Mouse (Mus musculus) neural tube, embryonic 13.5 days (tissue): Measurements from ENCODE around the gene Car11. TPM values are rescaled to one million over a fixed set of nuclear protein-coding genes. Genes with fewer than 3 reads are reported as not detected.

Source experiments
- ATAC-seq: fragments of 200-750 bp; cut with Nextera tagmentation; 2 replicates; pipeline ENCODE4 v1.8.0; 2017; ENCODE audit warnings: low read depth, mild to moderate bottlenecking, moderate TSS enrichment, moderate library complexity
- H3K27ac ChIP-seq: fragments of 300-500 bp; sonication (generic); replicated peaks from 2 replicates; pipeline ENCODE4 v1.5.1; 2015; ENCODE audit warnings: moderate library complexity, mild to moderate bottlenecking, inconsistent platforms
- H3K27me3 ChIP-seq: fragments of 300-500 bp; sonication (generic); 2 replicates; pipeline ENCODE4 v1.6.1; 2015; ENCODE audit warnings: mild to moderate bottlenecking, inconsistent platforms
- H3K36me3 ChIP-seq: fragments of 300-500 bp; sonication (generic); 2 replicates; pipeline ENCODE4 v1.6.1; 2015; ENCODE audit warnings: mild to moderate bottlenecking, inconsistent platforms
- H3K4me1 ChIP-seq: fragments of 300-500 bp; sonication (generic); replicated peaks from 2 replicates; pipeline ENCODE4 v1.6.1; 2015; ENCODE audit warnings: inconsistent platforms
- H3K4me2 ChIP-seq: fragments of 300-500 bp; sonication (generic); 2 replicates; pipeline ENCODE4 v1.6.1; 2015; ENCODE audit warnings: inconsistent platforms, mild to moderate bottlenecking, moderate library complexity
- H3K4me3 ChIP-seq: fragments of 300-500 bp; sonication (generic); 2 replicates; pipeline ENCODE4 v1.5.1; 2015; ENCODE audit warnings: mild to moderate bottlenecking, inconsistent platforms
- H3K9ac ChIP-seq: fragments of 300-500 bp; sonication (generic); 2 replicates; pipeline ENCODE4 v1.6.1; 2015; ENCODE audit warnings: moderate library complexity, mild to moderate bottlenecking, inconsistent platforms
- H3K9me3 ChIP-seq: fragments of 300-500 bp; sonication (generic); 2 replicates; pipeline ENCODE4 v1.6.1; 2016; ENCODE audit warnings: inconsistent platforms
- WGBS: fragments of 180-500 bp; shearing (Covaris S2); methylation state at CpG from one replicate; pipeline ENCODE4 v1.1.7; 2015; 5-methylcytosine and 5-hydroxymethylcytosine counted together
- polyA plus RNA-seq: library from polyadenylated mRNA; unstranded; fragments of >200 nt; fragmentation: Nextera tagmentation; extraction: Ambion mirVana; gene quantifications from 2 replicates; pipeline ENCODE4 v1.2.1, GENCODE M21; 2015

Car11 gene
- polyA plus RNA-seq, 1 experiment from 2014 or later: 46.0 TPM

- Histone ChIP-seq H3K4me3 (no peak overlapping the region), H3K4me1 (peaks cover 11% of the 10 kb centered on the region; the same call in 1 of the 2 replicates), H3K9ac (no peak overlapping the region), H3K27ac (no peak overlapping the region), H3K9me3 (no peaks in the 10 kb centered on the region), H3K27me3 (no peaks in the 10 kb centered on the region), H3K4me2 (no peak overlapping the region), H3K36me3 (no peaks in the 10 kb centered on the region)
- no peak for ATAC-seq
- WGBS: 72% methylated on average over 14 of the region's 14 CpGs
Observed at GRCm38 (mm10) chr7:45679966-45680621, 19.5 kb upstream of the Car11 start.

DNA sequence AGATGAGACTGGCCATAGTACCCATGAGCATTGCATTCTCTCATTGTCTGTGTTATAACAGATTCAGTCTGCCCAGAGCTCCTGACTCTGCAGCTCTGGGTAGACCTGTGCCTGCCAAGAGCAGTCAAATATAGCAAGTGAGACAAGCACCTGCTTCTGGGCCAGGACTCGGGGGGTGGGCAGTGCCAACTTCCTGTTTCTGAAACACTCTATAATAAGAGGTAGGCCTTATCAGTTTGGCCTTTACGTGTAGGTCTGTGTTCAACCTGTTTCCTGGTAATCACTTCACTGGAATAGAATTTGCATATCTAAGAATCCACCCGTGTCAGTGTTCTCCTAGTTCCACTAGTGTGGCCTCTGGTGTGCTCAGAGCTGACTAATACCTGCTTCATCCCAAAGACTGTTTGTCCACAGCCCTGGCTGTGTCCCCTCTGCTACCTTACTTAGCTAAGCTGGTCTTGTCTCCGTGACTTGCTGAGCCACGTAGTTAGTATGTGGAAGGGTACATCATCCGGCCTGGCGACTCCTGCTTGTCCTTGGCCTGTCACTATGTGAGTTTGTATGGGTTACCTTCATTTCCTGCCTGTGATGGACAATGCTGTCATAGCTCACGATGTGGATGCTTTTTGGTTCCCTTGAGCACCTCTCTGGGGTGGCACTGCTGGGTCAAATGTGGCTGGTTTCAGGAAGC is 18.5 kb upstream of the Car11 start:
- Histone ChIP-seq H3K9me3 (no peaks in the 10 kb centered on the region), H3K9ac (no peak overlapping the region), H3K27me3 (no peaks in the 10 kb centered on the region), H3K4me1 (peaks cover 19% of the 10 kb centered on the region), H3K4me2 (no peak overlapping the region), H3K27ac (no peak overlapping the region), H3K36me3 (no peaks in the 10 kb centered on the region), H3K4me3 (no peak overlapping the region)
- 85% methylated on average over 8 of the region's 8 CpGs for WGBS
- ATAC-seq: no peak

DNA sequence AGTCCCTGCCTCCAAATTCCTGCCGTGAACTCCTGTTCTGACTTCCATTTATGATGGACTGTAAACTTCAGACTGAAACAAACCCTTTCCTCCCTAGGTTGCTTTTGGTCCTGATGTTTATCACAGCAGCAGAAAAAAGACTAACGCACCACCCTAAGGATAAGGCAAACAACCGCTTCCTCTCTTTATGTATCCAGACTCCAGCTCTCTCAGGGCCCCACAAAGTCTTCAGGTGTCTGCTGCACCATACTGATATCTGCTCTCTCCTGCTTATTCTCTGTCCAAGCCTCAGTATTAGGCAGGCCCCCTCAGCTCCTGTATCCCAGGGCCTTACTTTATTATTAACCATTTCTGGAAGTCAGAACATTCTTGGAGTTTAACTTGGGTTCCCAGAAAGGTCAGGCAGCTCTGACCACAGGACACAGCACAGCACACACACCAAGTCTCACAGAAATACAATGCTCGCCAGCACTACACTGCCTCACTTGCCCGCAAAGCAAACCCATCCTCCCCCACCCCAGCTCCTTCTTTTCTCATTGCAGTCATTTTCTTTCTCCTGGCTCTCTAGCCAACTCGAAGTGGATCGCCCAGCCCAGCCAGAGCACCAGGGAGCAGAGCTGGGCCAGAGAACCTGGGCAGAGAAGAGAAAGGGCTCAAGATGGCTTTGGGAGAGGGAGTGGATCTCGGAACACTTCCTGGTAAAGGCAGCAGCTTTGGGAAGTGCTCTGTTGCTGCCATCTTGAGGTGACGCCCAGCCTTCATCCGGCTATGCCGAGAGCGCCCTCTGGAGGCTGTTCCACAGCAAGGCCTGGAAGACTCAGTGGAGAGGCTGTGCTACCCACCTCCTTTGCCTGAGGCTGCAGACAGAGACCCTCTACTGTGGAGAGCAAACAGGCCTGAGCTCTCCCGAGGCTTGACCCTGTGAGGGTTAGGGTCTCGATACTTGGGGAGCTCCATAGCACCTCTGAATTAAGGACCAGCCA is 17.2 kb upstream of the Car11 start:
- H3K36me3 ChIP-seq: no peaks in the 10 kb centered on the region
- peaks cover 31% of the 10 kb centered on the region for H3K4me1 ChIP-seq
- H3K9me3 ChIP-seq: no peaks in the 10 kb centered on the region
- peak overlapping the region; percentile 35; the same call in 1 of the 2 replicates for H3K27ac ChIP-seq
- peak overlapping the region; percentile 43; the same call in 1 of the 2 replicates for H3K9ac ChIP-seq
- no peaks in the 10 kb centered on the region for H3K27me3 ChIP-seq
- 31% methylated on average over 14 of the region's 14 CpGs for WGBS
- H3K4me3 ChIP-seq: no peak overlapping the region
- ATAC-seq: peak; percentile 82
- H3K4me2 ChIP-seq: peak overlapping the region; percentile 40

GRCm38 (mm10) chr7:45683396-45684050 is 16.1 kb upstream of the Car11 start, which contains the start of gene Ntn5:
Ntn5 (plus strand) TSS chr7:45684022.
- Histone ChIP-seq H3K4me2 (no peak within 1 kb of the TSS; the same call in 1 of the 2 replicates), H3K4me1 (peaks cover 31% of the 10 kb centered on the region), H3K9me3 (no peaks in the 10 kb centered on the region), H3K27me3 (no peaks in the 10 kb centered on the region), H3K36me3 (no peaks in the 10 kb centered on the region), H3K9ac (peak within 1 kb of the TSS; percentile 43; the same call in 1 of the 2 replicates), H3K27ac (no peak within 1 kb of the TSS), H3K4me3 (no peak within 1 kb of the TSS)
- ATAC-seq: no peak
- WGBS: 77% methylated on average over 7 of the region's 7 CpGs

- H3K4me3 ChIP-seq: no peak overlapping the region
- WGBS: 63% methylated on average over 10 of the region's 10 CpGs
- ATAC-seq: no peak
- H3K4me1 ChIP-seq: peaks cover 31% of the 10 kb centered on the region
- no peak overlapping the region for H3K9ac ChIP-seq
- H3K27me3 ChIP-seq: no peaks in the 10 kb centered on the region; the same call in 1 of the 2 replicates
- H3K4me2 ChIP-seq: no peak overlapping the region
- no peaks in the 10 kb centered on the region for H3K9me3 ChIP-seq
- H3K36me3 ChIP-seq: no peaks in the 10 kb centered on the region
- H3K27ac ChIP-seq: no peak overlapping the region
Observed at GRCm38 (mm10) chr7:45685811-45686210, 13.8 kb upstream of the Car11 start.

GRCm38 (mm10) chr7:45686841-45687240 is 12.8 kb upstream of the Car11 start:
- H3K4me1 ChIP-seq: peaks cover 31% of the 10 kb centered on the region

GRCm38 (mm10) chr7:45689099-45689498 is 10.5 kb upstream of the Car11 start:
- Histone ChIP-seq H3K9me3 (no peaks in the 10 kb centered on the region), H3K4me3 (no peak overlapping the region), H3K36me3 (no peaks in the 10 kb centered on the region), H3K27ac (no peak overlapping the region), H3K9ac (no peak overlapping the region), H3K27me3 (no peaks in the 10 kb centered on the region; the same call in 1 of the 2 replicates), H3K4me2 (no peak overlapping the region), H3K4me1 (peaks cover 20% of the 10 kb centered on the region)
- ATAC-seq: no peak
- 60% methylated on average over 6 of the region's 6 CpGs for WGBS

More at GRCm38 (mm10) chr7:45686841-45687240, 12.8 kb upstream of the Car11 start:
- Histone ChIP-seq H3K9me3 (no peaks in the 10 kb centered on the region), H3K36me3 (no peaks in the 10 kb centered on the region), H3K27ac (no peak overlapping the region), H3K4me2 (no peak overlapping the region), H3K9ac (0 out of 2 replicates have a peak overlapping the region, but pooled peaks have one; percentile 4), H3K4me3 (no peak overlapping the region), H3K27me3 (no peaks in the 10 kb centered on the region; the same call in 1 of the 2 replicates)
- no peak for ATAC-seq
- 70% methylated on average over 3 of the region's 3 CpGs for WGBS

DNA sequence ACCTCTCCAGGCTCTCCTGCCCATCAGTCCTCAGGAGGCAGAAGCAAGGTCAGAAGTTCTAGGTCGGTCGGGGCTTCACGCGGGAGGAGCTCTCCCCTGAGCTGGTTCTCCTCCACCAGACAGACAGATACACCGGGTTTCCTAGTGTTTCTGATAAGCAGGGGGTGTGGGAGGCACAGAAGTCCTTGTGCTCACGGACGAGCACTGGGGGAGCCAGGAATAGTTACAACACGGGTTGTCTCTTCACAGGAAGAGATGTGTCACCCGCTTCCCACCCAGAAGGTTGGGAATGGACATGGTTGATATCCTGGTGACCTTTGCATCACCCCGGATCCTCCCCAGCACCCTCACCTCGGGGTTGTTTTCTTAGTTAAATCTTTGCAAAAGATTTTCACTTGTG is 9.8 kb upstream of the Car11 start:
- no peaks in the 10 kb centered on the region for H3K9me3 ChIP-seq
- H3K4me3 ChIP-seq: no peak overlapping the region
- no peak overlapping the region for H3K27ac ChIP-seq
- no peak overlapping the region for H3K4me2 ChIP-seq
- 76% methylated on average over 11 of the region's 11 CpGs for WGBS
- H3K9ac ChIP-seq: no peak overlapping the region
- no peak for ATAC-seq
- H3K4me1 ChIP-seq: peaks cover 20% of the 10 kb centered on the region
- no peaks in the 10 kb centered on the region for H3K36me3 ChIP-seq
- no peaks in the 10 kb centered on the region; the same call in 1 of the 2 replicates for H3K27me3 ChIP-seq

DNA sequence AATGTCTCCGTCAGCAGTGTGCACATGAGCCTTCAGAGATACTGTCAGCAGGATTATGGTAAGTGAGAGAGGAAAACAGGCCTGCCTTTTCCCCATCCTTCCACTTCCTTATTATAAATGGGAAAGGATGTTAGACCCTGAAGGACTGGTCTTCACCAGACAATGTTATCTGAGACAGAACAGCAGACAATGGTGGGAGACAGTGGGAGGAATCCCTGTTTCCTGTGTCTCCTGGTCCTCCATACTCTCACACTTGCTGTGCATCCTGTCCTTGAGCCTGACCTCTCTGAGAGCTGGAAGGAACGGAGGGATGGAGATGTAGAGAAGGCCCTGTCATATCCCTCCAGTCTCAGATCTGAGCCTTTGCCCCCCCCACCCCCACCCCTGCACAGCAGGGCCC is 7.3 kb upstream of the Car11 start:
- H3K36me3 ChIP-seq: no peaks in the 10 kb centered on the region
- no peak overlapping the region for H3K27ac ChIP-seq
- ATAC-seq: no peak
- H3K27me3 ChIP-seq: no peaks in the 10 kb centered on the region; the same call in 1 of the 2 replicates
- H3K9me3 ChIP-seq: no peaks in the 10 kb centered on the region
- WGBS: 88% methylated on average over 2 of the region's 2 CpGs
- no peak overlapping the region for H3K4me2 ChIP-seq
- no peak overlapping the region for H3K9ac ChIP-seq
- H3K4me3 ChIP-seq: no peak overlapping the region
- H3K4me1 ChIP-seq: no peaks in the 10 kb centered on the region; the same call in 1 of the 2 replicates

GRCm38 (mm10) chr7:45693921-45694591 is 5.6 kb upstream of the Car11 start, which contains the start of gene Sec1:
Sec1 (minus strand) TSS chr7:45694402.
- no peaks in the 10 kb centered on the region for H3K36me3 ChIP-seq
- H3K27ac ChIP-seq: no peak within 1 kb of the TSS
- no peak within 1 kb of the TSS for H3K9ac ChIP-seq
- H3K27me3 ChIP-seq: peaks cover 12% of the 10 kb centered on the region
- H3K4me1 ChIP-seq: peaks cover 8% of the 10 kb centered on the region; the same call in 1 of the 2 replicates
- ATAC-seq: no peak
- H3K4me2 ChIP-seq: no peak within 1 kb of the TSS
- no peaks in the 10 kb centered on the region for H3K9me3 ChIP-seq
- no peak within 1 kb of the TSS for H3K4me3 ChIP-seq
- WGBS: 87% methylated on average over 50 of the region's 50 CpGs

GRCm38 (mm10) chr7:45695098-45695497 is 4.5 kb upstream of the Car11 start:
- Histone ChIP-seq H3K4me3 (no peak overlapping the region), H3K27me3 (peaks cover 22% of the 10 kb centered on the region), H3K4me2 (no peak overlapping the region), H3K27ac (no peak overlapping the region), H3K9me3 (no peaks in the 10 kb centered on the region), H3K36me3 (no peaks in the 10 kb centered on the region), H3K9ac (no peak overlapping the region), H3K4me1 (peaks cover 18% of the 10 kb centered on the region)
- 4% methylated on average over 6 of the region's 6 CpGs for whole genome bisulfite sequencing
- no peak for ATAC-seq
